Mouse (Mus musculus) cortical plate, adult 2 months (tissue): ENCODE measurements around the gene Taf8.

Experiments
- CTCF ChIP-seq: fragments of 200-500 bp; IDR thresholded peaks from 2 replicates; pipeline ENCODE4 v1.5.1; 2011; ENCODE audit warnings: mild to moderate bottlenecking, control low read depth, low read length; ENCODE audit not compliant: insufficient read depth; ENCODE audit errors: extremely low read depth
- POLR2A ChIP-seq: fragments of 200-500 bp; IDR thresholded peaks from 2 replicates; pipeline ENCODE4 v1.6.1; 2011; ENCODE audit warnings: mild to moderate bottlenecking, low read length, control low read depth; ENCODE audit not compliant: insufficient read depth; ENCODE audit errors: extremely low read depth

DNA sequence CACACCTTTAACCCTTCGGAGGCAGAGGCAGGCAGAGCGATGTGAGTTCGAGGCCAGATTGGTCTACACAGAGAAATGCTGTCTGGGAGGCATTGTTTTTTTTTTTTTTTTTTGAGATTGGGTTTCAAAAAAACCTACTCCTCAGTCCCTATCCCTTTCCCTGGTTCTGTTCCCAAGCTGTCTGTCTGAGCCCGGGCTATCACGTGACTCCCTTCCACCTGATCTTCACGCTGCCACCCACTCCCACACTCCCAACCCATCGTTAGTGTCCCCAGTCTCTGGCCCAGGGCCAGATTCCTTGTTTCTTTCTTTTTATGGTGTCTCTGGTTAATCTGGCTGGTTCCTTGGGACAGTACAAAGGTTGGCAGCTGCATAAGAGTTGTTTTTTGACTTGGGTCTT lies 49.0 kb upstream of the Taf8 start:
- no peak for TF ChIP-seq CTCF
- TF ChIP-seq POLR2A: no peak
